Mouse (Mus musculus) left cerebral cortex, postnatal 10 days (tissue): ENCODE measurements at regions not wholly inside any gene's neighbourhood (a gene's known extent, or its start where the extent isn't known, plus 50 kb on each side); places are given as distances from the start of the nearest gene placed in this dataset.

Experiments
- DNase-seq, 2 experiments: peaks; one replicate each; pipeline ENCODE4 v3.0.0; 2021 to 2022; ENCODE audit warnings: low spot score in 2 of 2, mixed read lengths in 1 of 2; ENCODE audit errors: extremely low spot score in 1 of 2
- intact Hi-C: fragments of 180-260 bp; cut with DNase I; formaldehyde crosslinking; loops from one replicate; pipeline ENCODE4 v1.15.1; 2025

DNA sequence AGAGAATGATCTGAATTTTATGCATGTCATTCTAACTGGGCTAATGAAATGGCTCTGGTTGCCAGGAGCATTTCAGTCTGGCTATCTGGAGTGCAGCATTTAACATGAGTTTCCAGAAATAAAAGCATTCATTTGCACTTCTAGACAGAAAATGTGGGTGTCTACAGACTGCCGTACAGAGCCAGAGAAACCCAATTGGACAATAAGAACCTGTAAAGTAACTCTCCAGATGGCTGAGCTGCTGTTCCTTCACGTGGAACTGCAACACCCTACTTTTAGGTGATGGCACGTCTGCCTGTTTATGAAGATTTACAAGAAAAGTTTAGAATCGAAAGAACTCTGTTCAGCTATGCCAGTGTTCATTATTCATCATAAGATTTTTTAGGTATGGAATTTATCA is 446.0 kb upstream of the Slitrk1 start:
- intact Hi-C loops, result no loop called here
- peak; percentile 11 to 45 for DNase-seq
